Mouse (Mus musculus): ENCODE measurements around the gene Ush2a. TPM values are rescaled to one million over a fixed set of nuclear protein-coding genes. Genes with fewer than 3 reads are reported as not detected.

The Ush2a gene
- total RNA-seq, 2 experiments from 2014 or later, result 0.07 TPM; not detected in 1

- DNase-seq, result no peak
Observed at GRCm38 (mm10) chr1:188773631-188774030, 511.8 kb downstream of the Ush2a start.

GRCm38 (mm10) chr1:188777556-188778161 lies 515.8 kb downstream of the Ush2a start:
- DNase-seq, result no peak

- DNase-seq, result no peak
Observed at GRCm38 (mm10) chr1:188785056-188785455, 523.2 kb downstream of the Ush2a start.

- no peak for DNase-seq
Observed at GRCm38 (mm10) chr1:188805069-188805468, 543.2 kb downstream of the Ush2a start.

- DNase-seq, result no peak
Observed at GRCm38 (mm10) chr1:188805852-188806251, 544.0 kb downstream of the Ush2a start.

GRCm38 (mm10) chr1:188810631-188811030 lies 548.8 kb downstream of the Ush2a start:
- no peak for DNase-seq

GRCm38 (mm10) chr1:188815072-188815471 lies 553.2 kb downstream of the Ush2a start:
- no peak for DNase-seq

GRCm38 (mm10) chr1:188824195-188824594 lies 562.4 kb downstream of the Ush2a start:
- no peak for DNase-seq

GRCm38 (mm10) chr1:188824878-188825532 lies 563.2 kb downstream of the Ush2a start:
- no peak for DNase-seq

- DNase-seq, result no peak
Observed at GRCm38 (mm10) chr1:188830527-188831407, 568.9 kb downstream of the Ush2a start.

- no peak for DNase-seq
Observed at GRCm38 (mm10) chr1:188833906-188834305, 572.1 kb downstream of the Ush2a start.

- no peak for DNase-seq
Observed at GRCm38 (mm10) chr1:188834770-188835169, 572.9 kb downstream of the Ush2a start.

GRCm38 (mm10) chr1:188837613-188838295 lies 575.9 kb downstream of the Ush2a start:
- no peak for DNase-seq

- DNase-seq, result no peak
Observed at GRCm38 (mm10) chr1:188847242-188847641, 585.4 kb downstream of the Ush2a start.

GRCm38 (mm10) chr1:188852776-188853175 lies 591.0 kb downstream of the Ush2a start:
- no peak for DNase-seq

- DNase-seq, result no peak
Observed at GRCm38 (mm10) chr1:188854240-188854639, 592.4 kb downstream of the Ush2a start.

GRCm38 (mm10) chr1:188855034-188855433 lies 593.2 kb downstream of the Ush2a start:
- no peak for DNase-seq

- no peak for DNase-seq
Observed at GRCm38 (mm10) chr1:188859718-188860117, 597.9 kb downstream of the Ush2a start.

GRCm38 (mm10) chr1:188865881-188866280 lies 604.1 kb downstream of the Ush2a start:
- no peak for DNase-seq

GRCm38 (mm10) chr1:188866515-188866914 lies 604.7 kb downstream of the Ush2a start:
- DNase-seq, result no peak

GRCm38 (mm10) chr1:188878531-188879055 lies 616.8 kb downstream of the Ush2a start:
- DNase-seq, result no peak

- DNase-seq, result no peak
Observed at GRCm38 (mm10) chr1:188896906-188897551, 635.2 kb downstream of the Ush2a start.
